Mouse (Mus musculus) neural tube, embryonic 10.5 days (tissue): ENCODE data around the gene Fmo2.
A peak's percentile ranks its signal among the peaks of the same experiment; 100 is the strongest.

ENCODE experiments used
- DNase-seq: peaks from one replicate; pipeline ENCODE4 v3.0.0-alpha.2; 2017; ENCODE audit warnings: low spot score; ENCODE audit errors: extremely low spot score

Fmo2 gene

DNA sequence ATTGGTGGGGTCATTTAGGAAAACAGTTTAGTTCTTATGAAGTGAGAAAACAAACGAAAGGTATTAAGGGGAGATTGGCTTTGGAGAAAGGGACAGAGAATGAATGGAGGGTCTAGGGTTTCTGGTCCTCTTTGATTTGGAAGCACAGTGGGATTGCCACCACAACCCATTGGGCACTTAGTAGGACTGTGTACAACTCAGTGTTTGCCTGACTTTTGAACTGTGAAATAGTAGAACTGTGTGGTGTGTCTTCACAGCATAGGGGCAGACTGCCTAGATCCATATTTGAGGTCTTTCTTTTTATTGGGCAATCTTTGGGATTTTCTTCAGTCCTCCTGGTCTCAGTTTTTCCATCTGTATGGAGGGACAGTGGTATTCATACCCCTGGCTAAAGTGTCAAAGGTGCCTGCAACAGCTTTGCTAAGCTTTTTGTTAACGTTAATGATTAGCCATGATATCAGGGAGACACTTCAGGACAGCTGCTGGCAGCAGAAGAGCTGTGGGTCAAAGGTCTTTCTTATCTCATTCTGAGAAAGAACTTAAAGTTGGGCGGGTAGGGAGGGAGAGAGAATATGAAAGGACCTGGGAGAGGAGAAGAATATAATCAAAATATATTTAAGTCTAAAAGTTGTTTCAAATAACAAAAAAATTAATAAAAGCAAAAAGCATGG lies 44.6 kb downstream of the Fmo2 start:
- no peak for DNase-seq

- no peak for DNase-seq
These were observed 51.0 kb downstream of the Fmo2 start for GRCm38 (mm10) chr1:162847554-162847953.

GRCm38 (mm10) chr1:162840211-162840610 lies 58.3 kb downstream of the Fmo2 start:
- DNase-seq: no peak

DNA sequence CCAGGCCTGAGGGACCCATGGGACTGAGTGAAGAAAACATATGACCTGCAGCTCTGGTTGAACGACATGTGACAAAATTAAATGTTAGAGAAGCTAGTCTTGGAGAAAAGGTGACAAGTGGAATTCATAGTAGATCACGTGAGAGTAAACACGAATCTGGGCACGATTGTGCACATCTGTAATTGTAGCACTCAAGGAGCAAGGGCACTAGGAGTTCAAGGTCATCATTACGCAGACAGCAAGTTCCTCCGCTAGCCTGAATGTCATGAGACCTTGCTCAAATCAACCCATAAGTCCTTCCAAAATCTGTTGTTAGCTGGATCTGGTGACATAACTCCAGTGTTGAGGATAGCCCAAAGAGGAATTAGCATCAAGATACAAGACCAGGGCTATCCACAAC lies 59.5 kb downstream of the Fmo2 start:
- DNase-seq: no peak

GRCm38 (mm10) chr1:162834342-162834741 lies 64.2 kb downstream of the Fmo2 start:
- no peak for DNase-seq

- DNase-seq: peak; percentile 23
These were observed 66.0 kb downstream of the Fmo2 start for GRCm38 (mm10) chr1:162832574-162832953.

GRCm38 (mm10) chr1:162831838-162832573 lies 66.5 kb downstream of the Fmo2 start:
- peak; percentile 69 for DNase-seq
